ENCODE assay signal across 8 mouse cellular contexts in genomic region chr10:84903307-84903706, GRCm38 (mm10). TPM values are rescaled to one million over a fixed set of nuclear protein-coding genes. Genes with fewer than 3 reads are reported as not detected.
DNase-seq lines count a peak whose midpoint lies in the region; ATAC-seq and TF ChIP-seq lines count a peak whose summit lies in the region.

No protein-coding gene starts in this region.

- H3K36me3 ChIP-seq in kidney, postnatal 0 days (ENCODE audit: insufficient read depth, low read length), result no peaks in the 10 kb centered on the region
- H3K36me3 ChIP-seq in forebrain, postnatal 0 days (ENCODE audit: insufficient read depth), result no peaks in the 10 kb centered on the region
- no peaks in the 10 kb centered on the region for H3K36me3 ChIP-seq in limb, embryonic 12.5 days

- peak overlapping the region; percentile 41 for H3K4me2 ChIP-seq in kidney, postnatal 0 days (ENCODE audit: low read length)
- H3K4me2 ChIP-seq in forebrain, postnatal 0 days (ENCODE audit: low read depth), result peak overlapping the region; percentile 1; the same call in 1 of the 2 replicates
- peak overlapping the region; percentile 33 for H3K4me2 ChIP-seq in limb, embryonic 12.5 days

- no peaks in the 10 kb centered on the region for H3K27me3 ChIP-seq in kidney, postnatal 0 days (ENCODE audit: insufficient read depth, low read length)
- no peaks in the 10 kb centered on the region; the same call in 1 of the 2 replicates for H3K27me3 ChIP-seq in forebrain, postnatal 0 days (ENCODE audit: insufficient read depth, low read length)
- H3K27me3 ChIP-seq in limb, embryonic 12.5 days, result no peaks in the 10 kb centered on the region

- peaks cover 7% of the 10 kb centered on the region for H3K4me1 ChIP-seq in kidney, postnatal 0 days (replicated peaks; ENCODE audit: insufficient read depth, low read length)
- H3K4me1 ChIP-seq in forebrain, postnatal 0 days (ENCODE audit: insufficient read depth), result peaks cover 7% of the 10 kb centered on the region
- peaks cover 17% of the 10 kb centered on the region for H3K4me1 ChIP-seq in limb, embryonic 12.5 days (replicated peaks)

- no peak overlapping the region for H3K4me3 ChIP-seq in kidney, postnatal 0 days (replicated peaks; ENCODE audit: low read depth, low read length)
- H3K4me3 ChIP-seq in forebrain, postnatal 0 days (ENCODE audit: low read depth, low read length), result no peak overlapping the region
- no peak overlapping the region for H3K4me3 ChIP-seq in limb, embryonic 12.5 days (replicated peaks)

- no peak overlapping the region for H3K9ac ChIP-seq in kidney, postnatal 0 days (ENCODE audit: low read depth, low read length)
- no peak overlapping the region for H3K9ac ChIP-seq in forebrain, postnatal 0 days
- no peak overlapping the region for H3K9ac ChIP-seq in limb, embryonic 12.5 days (replicated peaks)

- no peak for ATAC-seq in kidney, postnatal 0 days (replicated peaks; ENCODE audit: low FRiP score, low read depth)
- ATAC-seq in forebrain, postnatal 0 days, result peak; percentile 57
- ATAC-seq in limb, embryonic 12.5 days (ENCODE audit: insufficient number of reproducible peaks, insufficient read depth, low FRiP score, low TSS enrichment, low read depth), result no peak

- TF ChIP-seq CTCF in kidney, postnatal 0 days (IDR thresholded peaks at IDR 0.05; ENCODE audit: low read depth), result no peak
- no peak for TF ChIP-seq CTCF in forebrain, postnatal 0 days (IDR thresholded peaks at IDR 0.05; ENCODE audit: low read depth)

- 32% methylated on average over 7 of the region's 7 CpGs for WGBS in kidney, postnatal 0 days
- WGBS in forebrain, postnatal 0 days, result 34% methylated on average over 7 of the region's 7 CpGs
- 57% methylated on average over 7 of the region's 7 CpGs for WGBS in limb, embryonic 12.5 days

- H3K9me3 ChIP-seq in kidney, postnatal 0 days (replicated peaks; ENCODE audit: low read length), result no peaks in the 10 kb centered on the region
- no peaks in the 10 kb centered on the region for H3K9me3 ChIP-seq in forebrain, postnatal 0 days (ENCODE audit: low read length)
- no peaks in the 10 kb centered on the region for H3K9me3 ChIP-seq in limb, embryonic 12.5 days

- H3K27ac ChIP-seq in kidney, postnatal 0 days, result no peak overlapping the region
- H3K27ac ChIP-seq in forebrain, postnatal 0 days (ENCODE audit: low read depth, low read length), result peak overlapping the region; percentile 17
- H3K27ac ChIP-seq in limb, embryonic 12.5 days, result no peak overlapping the region

- DNase-seq in kidney, postnatal 0 days (ENCODE audit: low spot score), result no peak
- DNase-seq in kidney, adult 8-10 months, result no peak
- peak; percentile 26 to 56 for DNase-seq in adrenal gland, postnatal 36 days
- peak; percentile 57 for DNase-seq in forebrain, postnatal 0 days
- DNase-seq in skeletal muscle tissue, adult 2 months (ENCODE audit: low read depth, low spot score), result peak; percentile 42
- no peak for DNase-seq in natural killer cell, adult 2 months (ENCODE audit: low spot score in 2 of 2)
- DNase-seq in thymus, adult 18-20 months, result no peak

RNA-seq across cellular contexts. Expression of gene Ric8b, which starts 14.1 kb away (rescaled TPM):
- 16.3 and 17.2 TPM in 2 replicates for polyA plus RNA-seq in kidney, postnatal 0 days (2015; fragmentation: Nextera tagmentation; extraction: Ambion mirVana)
- 10 to 100 TPM; 29.2 to 38.7 TPM for total RNA-seq in adrenal gland, postnatal 36 days (2021)
- 48.2 and 63.8 TPM in 2 replicates for total RNA-seq in forebrain, postnatal 0 days (2014; rRNA removed)
- polyA plus RNA-seq in forebrain, postnatal 0 days (2015; fragmentation: Nextera tagmentation; extraction: Ambion mirVana), result 20.2 and 31.5 TPM in 2 replicates
- polyA plus RNA-seq in limb, embryonic 12.5 days (2016; fragmentation: Nextera tagmentation; extraction: Ambion mirVana), result 30.3 and 34.4 TPM in 2 replicates

Comparison
In these comparisons a context has a peak if more than half of its experiments do, and no peak if none do; other contexts are left out.
1. DNase-seq: peak in adrenal gland, postnatal 36 days (2 of 2), forebrain, postnatal 0 days (single experiment) and skeletal muscle tissue, adult 2 months (single experiment); none in kidney, postnatal 0 days (single experiment), kidney, adult 8-10 months (0 of 2), natural killer cell, adult 2 months (0 of 2) and thymus, adult 18-20 months (0 of 2).
2. Peak in every context shown above with its lines, with median percentiles within 50 percentile points of each other: H3K4me2 ChIP-seq.